Mouse (Mus musculus): ENCODE results near the gene Strip1. TPM values are rescaled to one million over a fixed set of nuclear protein-coding genes. Genes with fewer than 3 reads are reported as not detected.

The Strip1 gene
- total RNA-seq, 2 experiments from 2014 or later = 19.3 to 20.5 TPM

- intact Hi-C loops (cut with DNase I) = no loop called here
Observed at GRCm38 (mm10) chr3:107595264-107595937, 36.1 kb downstream of the Strip1 start.

GRCm38 (mm10) chr3:107594662-107595263 is 36.7 kb downstream of the Strip1 start, which contains the start of gene Alx3:
Gene Alx3, plus strand, starts transcription at chr3:107595031.
- intact Hi-C loops (cut with DNase I) = no loop called here
- DNase-seq = no peak

More at GRCm38 (mm10) chr3:107595264-107595937, 36.1 kb downstream of the Strip1 start:
- peak in 1 of 2 experiments; percentile 25 for DNase-seq

- no peak for DNase-seq
- intact Hi-C loops (cut with DNase I) = no loop called here
Observed at GRCm38 (mm10) chr3:107593632-107594031, 37.9 kb downstream of the Strip1 start.

- no peak for DNase-seq
- intact Hi-C loops (cut with DNase I) = no loop called here
Observed at GRCm38 (mm10) chr3:107591612-107592011, 39.9 kb downstream of the Strip1 start.

DNA sequence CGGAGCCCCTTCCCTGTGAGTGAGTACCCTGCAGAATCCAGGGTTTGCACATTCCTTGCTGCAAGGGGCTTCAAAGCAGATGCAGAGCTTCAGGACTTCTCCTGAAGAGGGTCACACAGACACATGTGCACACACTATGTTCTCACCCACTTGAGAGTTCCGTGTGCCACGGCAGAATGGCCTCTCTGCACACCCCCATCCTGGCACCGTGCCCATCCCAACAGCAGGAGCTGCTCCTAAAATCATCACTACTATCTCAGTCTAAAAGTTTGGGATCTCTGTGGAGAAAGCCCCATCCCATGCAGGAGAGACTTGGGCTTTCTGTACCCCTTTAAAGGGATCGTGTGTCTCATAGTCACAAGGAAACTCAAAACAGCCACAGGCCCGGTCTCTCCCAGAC is 45.0 kb downstream of the Strip1 start:
- intact Hi-C loops (cut with DNase I) = no loop called here
- DNase-seq = no peak

DNA sequence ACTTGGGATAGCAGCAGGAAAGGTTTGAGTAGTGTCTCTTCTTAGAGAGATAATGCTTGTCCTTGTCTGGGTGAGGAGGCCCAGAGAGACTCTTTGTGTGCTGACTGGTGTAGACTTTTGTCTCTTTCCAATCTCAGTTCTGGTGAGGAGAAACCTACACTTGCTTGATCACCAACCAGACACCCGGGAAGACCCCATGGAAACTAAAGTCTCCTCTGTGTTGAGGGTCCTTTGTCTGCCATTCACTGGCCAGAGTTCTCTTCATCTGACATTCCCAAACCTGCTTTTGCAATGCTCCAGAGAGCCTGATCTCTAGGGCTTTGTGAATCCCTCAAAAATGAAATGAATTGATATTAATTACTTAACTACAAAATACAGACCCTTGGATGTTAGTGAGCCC is 47.6 kb downstream of the Strip1 start:
- intact Hi-C loops (cut with DNase I) = no loop called here

DNA sequence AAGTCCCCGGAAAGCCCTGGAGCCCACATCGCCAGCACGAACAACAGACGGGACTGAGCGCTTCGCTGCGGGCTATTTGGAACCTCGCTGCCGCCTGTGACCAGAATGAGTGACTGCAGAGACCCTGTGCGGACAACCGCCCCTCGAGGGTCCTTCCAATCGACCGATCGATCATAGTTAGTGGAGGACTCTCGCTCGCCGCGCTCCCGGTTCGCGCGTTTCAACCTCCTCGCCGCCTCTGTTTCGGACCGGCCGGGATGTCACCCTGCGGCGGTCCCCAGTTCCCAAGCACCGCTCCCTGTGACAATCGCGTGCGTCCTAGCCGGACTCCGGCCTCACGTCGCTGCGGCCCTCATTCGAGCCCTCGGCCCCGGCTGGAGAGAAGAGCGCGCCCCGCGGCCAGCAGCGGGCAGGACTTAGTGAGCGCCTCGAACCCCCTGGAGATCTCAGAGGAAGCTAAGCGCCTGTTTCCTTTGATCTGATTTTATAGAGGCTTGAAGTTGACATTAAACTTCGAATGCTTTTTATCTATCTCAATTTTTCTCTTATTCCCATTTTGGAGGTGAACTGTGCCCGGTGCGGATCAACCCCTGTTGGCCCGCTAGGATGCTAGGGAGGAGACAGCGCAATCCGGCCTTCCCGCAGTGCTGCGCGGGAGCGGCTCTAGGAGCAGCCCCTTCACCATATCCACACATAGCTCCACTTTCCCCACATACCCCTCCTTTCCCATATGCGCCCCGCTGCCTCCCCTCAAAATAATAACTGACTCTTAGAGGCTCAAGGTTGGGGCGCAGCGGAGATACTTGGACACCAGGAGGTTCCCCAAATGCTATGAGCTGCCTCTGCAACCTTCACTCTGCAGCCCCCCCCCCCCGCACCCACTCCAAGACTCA is 48.4 kb downstream of the Strip1 start:
- peak in 1 of 2 experiments; percentile 43 for DNase-seq
- intact Hi-C loops (cut with DNase I) = no loop called here

More for the DNA sequence above, 47.6 kb downstream of the Strip1 start:
- DNase-seq = no peak

- intact Hi-C loops (cut with DNase I) = no loop called here
- DNase-seq = no peak
Observed at GRCm38 (mm10) chr3:107582130-107582874, 49.2 kb downstream of the Strip1 start.

DNA sequence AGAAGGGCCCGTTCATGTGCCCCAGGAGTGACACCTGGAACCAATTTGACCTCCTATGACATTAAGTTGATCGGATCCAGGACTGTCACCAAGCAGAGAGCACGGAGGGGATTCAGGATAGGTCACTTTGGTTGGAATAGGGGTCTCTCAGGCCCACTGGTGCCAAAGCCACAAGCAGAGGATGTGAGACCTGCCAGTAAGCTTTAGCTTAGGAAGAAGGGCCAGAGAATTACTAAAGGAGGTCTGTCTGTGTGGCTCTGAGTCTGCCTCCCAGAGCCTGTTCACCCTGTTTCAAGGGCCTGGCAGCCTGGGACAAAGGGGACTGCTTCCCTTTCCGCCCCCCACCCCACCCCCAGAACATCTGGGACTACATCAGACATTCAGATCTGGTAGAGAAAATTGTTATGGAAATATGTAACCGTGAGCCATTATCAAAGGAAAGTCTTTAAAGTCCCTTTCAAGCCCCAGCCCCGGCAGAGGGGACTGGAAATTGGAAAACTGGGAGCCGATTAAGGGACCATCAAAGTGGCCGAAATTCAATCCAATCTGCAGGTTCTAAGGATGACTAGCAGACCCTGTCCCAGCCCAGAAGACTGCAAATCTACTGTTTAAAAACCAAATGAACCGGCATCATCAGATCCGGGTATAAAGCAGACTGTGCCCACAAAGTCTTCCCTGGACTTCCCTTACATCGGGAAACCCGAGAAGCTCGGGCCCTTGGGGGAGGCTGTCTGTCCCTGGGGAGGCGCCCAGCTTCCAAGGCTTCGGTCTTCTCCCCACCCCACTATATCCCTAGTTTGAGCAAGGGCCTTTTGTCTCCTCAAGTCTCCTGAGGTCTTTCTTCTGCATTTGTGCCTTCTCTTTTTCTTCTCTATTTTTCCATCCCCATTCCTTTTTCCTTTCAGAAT is 50.1 kb downstream of the Strip1 start:
- intact Hi-C loops (cut with DNase I) = no loop called here
- no peak for DNase-seq

DNA sequence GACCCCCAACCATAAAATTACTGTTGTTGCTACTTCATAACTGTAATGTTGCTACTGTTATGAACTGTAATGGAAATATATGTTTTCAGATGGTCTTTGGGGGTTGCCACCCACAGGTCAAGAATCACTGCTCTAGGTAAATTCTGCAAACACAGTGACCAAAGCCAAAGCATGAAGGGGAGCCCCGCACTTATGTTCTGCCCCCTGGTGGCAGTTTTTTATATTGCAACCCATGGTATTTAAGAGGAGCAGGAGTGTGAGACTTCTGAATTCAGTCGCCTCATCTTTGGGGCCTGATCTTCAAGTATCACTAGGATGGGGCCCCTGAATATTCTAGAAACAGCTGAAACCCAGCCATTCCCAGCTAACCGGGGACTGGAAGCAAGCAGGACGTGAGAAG is 52.0 kb downstream of the Strip1 start:
- intact Hi-C loops (cut with DNase I) = loop anchor here (1.0 kb wide), 1 partner anchor 19 kb away; no protein-coding TSS in a partner anchor
- DNase-seq = peak; percentile 60 to 69

DNA sequence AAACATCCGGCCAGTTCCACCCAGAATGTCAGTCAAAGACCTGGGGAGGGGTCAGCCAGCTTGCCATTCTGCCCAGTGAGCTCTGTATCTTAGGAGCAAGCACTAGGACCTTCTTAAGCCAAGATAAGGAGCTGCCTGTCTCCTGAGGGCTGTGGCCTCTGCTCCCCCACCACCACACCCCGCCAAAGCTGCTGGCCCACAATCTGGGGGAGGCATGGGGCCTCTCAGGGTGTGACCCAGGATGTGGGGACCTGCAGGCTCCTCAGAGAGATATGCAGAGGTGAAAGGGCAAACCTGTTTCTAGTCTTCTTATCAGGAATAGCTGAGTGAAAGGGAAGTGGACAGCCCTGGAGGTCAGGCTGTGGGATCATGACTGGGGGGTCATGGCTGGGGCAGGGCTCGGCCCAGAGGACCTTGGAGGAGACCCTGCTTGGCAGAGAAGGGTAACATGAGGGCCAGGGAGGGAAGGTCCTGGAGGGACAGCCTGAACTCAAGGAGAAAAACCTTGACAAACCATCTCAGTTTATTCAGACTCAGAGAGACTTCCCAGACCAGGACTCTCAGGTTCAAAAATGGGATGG is 53.6 kb downstream of the Strip1 start:
- DNase-seq = no peak
- intact Hi-C loops (cut with DNase I) = no loop called here

GRCm38 (mm10) chr3:107576807-107577206 is 54.7 kb downstream of the Strip1 start:
- intact Hi-C loops (cut with DNase I) = no loop called here
- no peak for DNase-seq

DNA sequence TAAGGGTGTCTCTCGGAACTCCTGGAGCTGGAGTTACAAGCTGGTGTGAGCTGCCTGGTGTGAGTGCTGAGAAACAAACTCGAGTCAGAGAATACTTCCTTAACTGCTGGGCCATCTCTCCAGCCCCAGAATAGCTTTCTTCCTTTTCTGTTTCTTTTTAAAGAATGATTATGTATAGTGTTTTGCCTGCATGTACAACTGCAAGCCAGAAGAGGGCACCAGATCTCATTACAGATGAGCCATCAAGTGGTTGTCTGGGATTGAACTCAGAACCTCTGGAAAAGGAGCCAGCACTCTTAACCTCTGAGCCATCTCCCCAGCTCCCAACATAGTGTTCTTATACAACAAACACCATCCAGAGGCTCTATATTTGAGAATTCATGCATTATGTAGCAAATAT is 60.3 kb downstream of the Strip1 start:
- intact Hi-C loops (cut with DNase I) = no loop called here
- no peak for DNase-seq

DNA sequence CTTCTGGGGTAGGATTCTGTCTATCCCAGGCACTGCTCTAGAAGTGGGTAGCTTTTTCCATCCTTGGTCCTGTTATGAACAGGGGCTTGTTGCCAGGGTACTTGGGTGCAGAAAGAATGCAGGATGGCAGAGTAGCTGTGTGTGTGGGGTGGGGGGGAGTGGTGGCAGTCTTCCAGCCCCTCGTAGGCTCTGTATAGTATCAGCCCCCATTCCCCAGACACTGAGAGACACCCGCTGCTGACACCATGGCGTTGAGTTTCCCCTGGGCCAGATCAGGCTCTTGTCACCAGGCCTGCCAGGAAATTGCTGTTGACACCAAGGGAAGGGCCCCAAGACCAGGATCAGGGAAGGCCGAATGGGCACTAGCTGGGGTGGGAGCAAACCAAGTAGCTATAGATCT is 62.8 kb downstream of the Strip1 start:
- intact Hi-C loops (cut with DNase I) = no loop called here
- DNase-seq = no peak

- DNase-seq = no peak
- intact Hi-C loops (cut with DNase I) = no loop called here
Observed at GRCm38 (mm10) chr3:107567766-107568165, 63.7 kb downstream of the Strip1 start.

- intact Hi-C loops (cut with DNase I) = no loop called here
- DNase-seq = no peak
Observed at GRCm38 (mm10) chr3:107565331-107565730, 66.2 kb downstream of the Strip1 start.

- intact Hi-C loops (cut with DNase I) = no loop called here
- DNase-seq = no peak
Observed at GRCm38 (mm10) chr3:107563880-107564279, 67.6 kb downstream of the Strip1 start.

DNA sequence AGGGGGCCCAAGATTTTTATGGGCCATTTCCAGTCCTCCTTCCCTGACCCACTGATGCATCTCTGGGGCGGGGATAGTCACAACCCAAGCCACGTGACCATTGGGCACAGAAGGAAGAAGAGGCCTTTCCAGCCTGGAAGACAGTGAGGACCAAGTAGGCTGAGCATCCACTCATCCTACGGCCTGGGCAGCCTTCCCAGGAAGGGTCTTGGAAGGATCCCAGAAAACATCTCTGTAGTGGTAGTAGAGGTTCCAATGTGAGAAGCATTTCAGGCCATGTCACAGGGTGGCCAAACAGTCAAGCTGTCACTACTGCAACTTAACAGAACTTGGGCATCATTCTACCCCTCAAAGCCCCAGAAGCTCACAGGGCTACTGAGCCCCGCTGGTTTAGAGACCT is 68.9 kb downstream of the Strip1 start:
- intact Hi-C loops (cut with DNase I) = no loop called here
- DNase-seq = no peak

All from heart, postnatal 36 days (tissue).